Mouse (Mus musculus): ENCODE results near the gene Nt5dc1. TPM values are rescaled to one million over a fixed set of nuclear protein-coding genes. Genes with fewer than 3 reads are reported as not detected.
"Not testable (repeated sequence)": the region's sequence is repeated elsewhere in the genome, so short reads cannot be mapped to it uniquely, and the experiment has no call there.

Gene Nt5dc1
- 4.0 TPM for polyA plus RNA-seq (2012; fragmentation: generic; extraction: Trizol)

- Histone ChIP-seq H3K4me3 (peak within 1 kb of the TSS; percentile 59), H3K4me2 (ENCODE audit: low read depth) (peak within 1 kb of the TSS; percentile 96), H3ac (ENCODE audit: control insufficient read depth, insufficient read length) (peak within 1 kb of the TSS; percentile 30), H3K27me3 (ENCODE audit: control insufficient read depth, insufficient read depth, insufficient read length) (no peaks in the 10 kb centered on the region), H3K36me3 (ENCODE audit: control insufficient read depth, insufficient read depth) (no peaks in the 10 kb centered on the region), H3K79me2 (ENCODE audit: control insufficient read depth, insufficient read depth) (peaks cover 16% of the 10 kb centered on the region)
- TF ChIP-seq E2F4 (IDR thresholded peaks at IDR 0.05; ENCODE audit: insufficient read depth), result no peak
- peak; percentile 90 for TF ChIP-seq POLR2AphosphoS2 (IDR thresholded peaks at IDR 0.05; ENCODE audit: insufficient read length, low read depth)
- peak; percentile 99 for TF ChIP-seq POLR2A (IDR thresholded peaks at IDR 0.05; ENCODE audit: insufficient read length, low read depth)
Observed at GRCm38 (mm10) chr10:34418204-34418756, at the start of gene Nt5dc1. Gene Nt5dc1 (minus strand): TSS chr10:34418552.

- H3K79me2 ChIP-seq (ENCODE audit: control insufficient read depth, insufficient read depth), result no peaks in the 10 kb centered on the region
- no peaks in the 10 kb centered on the region for H3K27me3 ChIP-seq (ENCODE audit: control insufficient read depth, insufficient read depth, insufficient read length)
- H3K36me3 ChIP-seq (ENCODE audit: control insufficient read depth, insufficient read depth), result no peaks in the 10 kb centered on the region
- no peak overlapping the region for H3ac ChIP-seq (ENCODE audit: control insufficient read depth, insufficient read length)
- no peak overlapping the region for H3K4me2 ChIP-seq (ENCODE audit: low read depth)
- TF ChIP-seq SRF (IDR thresholded peaks at IDR 0.05; ENCODE audit: control insufficient read depth, insufficient read length, low read depth), result no peak
- peak; percentile 85 for TF ChIP-seq CEBPB (IDR thresholded peaks at IDR 0.05; ENCODE audit: insufficient read depth, poor library complexity, severe bottlenecking)
- peak in 1 of 3 experiments; percentile 54 for TF ChIP-seq MYOD1 (IDR thresholded peaks at IDR 0.05; ENCODE audit: control insufficient read depth in 1 of 3, insufficient read length in 2 of 3, low read depth in 2 of 3)
- peak; percentile 3 for TF ChIP-seq TCF12 (IDR thresholded peaks at IDR 0.05; ENCODE audit: insufficient read depth, poor library complexity, severe bottlenecking)
- TF ChIP-seq MAX (IDR thresholded peaks at IDR 0.05; ENCODE audit: low read depth), result no peak
- TF ChIP-seq TCF3 (IDR thresholded peaks at IDR 0.05; ENCODE audit: insufficient read length, low read depth), result no peak
- no peak overlapping the region for H3K4me3 ChIP-seq
Observed at GRCm38 (mm10) chr10:34464321-34464720, 46.0 kb upstream of the Nt5dc1 start.

- no peak for TF ChIP-seq POLR2AphosphoS2 (IDR thresholded peaks at IDR 0.05; ENCODE audit: insufficient read length, low read depth)
- TF ChIP-seq MYOD1 (IDR thresholded peaks at IDR 0.05; ENCODE audit: control insufficient read depth in 1 of 3, insufficient read length in 2 of 3, low read depth in 2 of 3), result no peak
- TF ChIP-seq TCF12 (IDR thresholded peaks at IDR 0.05; ENCODE audit: insufficient read depth, poor library complexity, severe bottlenecking), result no peak
- no peak for TF ChIP-seq SRF (IDR thresholded peaks at IDR 0.05; ENCODE audit: control insufficient read depth, insufficient read length, low read depth)
- no peak for TF ChIP-seq E2F4 (IDR thresholded peaks at IDR 0.05; ENCODE audit: insufficient read depth)
- TF ChIP-seq MAX (IDR thresholded peaks at IDR 0.05; ENCODE audit: low read depth), result no peak
- no peak for TF ChIP-seq REST (IDR thresholded peaks at IDR 0.05; ENCODE audit: insufficient read depth, insufficient read length)
- TF ChIP-seq MYOG (IDR thresholded peaks at IDR 0.05; ENCODE audit: control insufficient read depth in 1 of 3, insufficient read depth in 1 of 3, insufficient read length in 2 of 3, low read depth in 2 of 3), result no peak
- TF ChIP-seq CEBPB (IDR thresholded peaks at IDR 0.05; ENCODE audit: insufficient read depth, poor library complexity, severe bottlenecking), result no peak
- no peak for TF ChIP-seq USF1 (IDR thresholded peaks at IDR 0.05; ENCODE audit: low read depth)
- TF ChIP-seq POLR2A (IDR thresholded peaks at IDR 0.05; ENCODE audit: insufficient read length, low read depth), result no peak
- TF ChIP-seq TCF3 (IDR thresholded peaks at IDR 0.05; ENCODE audit: insufficient read length, low read depth), result no peak
- H3ac ChIP-seq (ENCODE audit: control insufficient read depth, insufficient read length), result no peak overlapping the region
Observed at GRCm38 (mm10) chr10:34461451-34461850, 43.1 kb upstream of the Nt5dc1 start.

GRCm38 (mm10) chr10:34449469-34449868 lies 31.1 kb upstream of the Nt5dc1 start:
- H3ac ChIP-seq (ENCODE audit: control insufficient read depth, insufficient read length), result no peak overlapping the region
- no peak overlapping the region for H3K4me3 ChIP-seq
- no peaks in the 10 kb centered on the region for H3K36me3 ChIP-seq (ENCODE audit: control insufficient read depth, insufficient read depth)
- no peak overlapping the region for H3K4me2 ChIP-seq (ENCODE audit: low read depth)
- no peaks in the 10 kb centered on the region for H3K79me2 ChIP-seq (ENCODE audit: control insufficient read depth, insufficient read depth)
- TF ChIP-seq CEBPB (IDR thresholded peaks at IDR 0.05; ENCODE audit: insufficient read depth, poor library complexity, severe bottlenecking) (no peak), POLR2AphosphoS2 (IDR thresholded peaks at IDR 0.05; ENCODE audit: insufficient read length, low read depth) (no peak), MYOG (IDR thresholded peaks at IDR 0.05; ENCODE audit: control insufficient read depth in 1 of 3, insufficient read depth in 1 of 3, insufficient read length in 2 of 3, low read depth in 2 of 3) (no peak), E2F4 (IDR thresholded peaks at IDR 0.05; ENCODE audit: insufficient read depth) (no peak), REST (IDR thresholded peaks at IDR 0.05; ENCODE audit: insufficient read depth, insufficient read length) (no peak), USF1 (IDR thresholded peaks at IDR 0.05; ENCODE audit: low read depth) (no peak), MYOD1 (IDR thresholded peaks at IDR 0.05; ENCODE audit: control insufficient read depth in 1 of 3, insufficient read length in 2 of 3, low read depth in 2 of 3) (no peak)
- no peaks in the 10 kb centered on the region for H3K27me3 ChIP-seq (ENCODE audit: control insufficient read depth, insufficient read depth, insufficient read length)

More at GRCm38 (mm10) chr10:34461451-34461850, 43.1 kb upstream of the Nt5dc1 start:
- H3K4me3 ChIP-seq, result no peak overlapping the region
- no peaks in the 10 kb centered on the region for H3K27me3 ChIP-seq (ENCODE audit: control insufficient read depth, insufficient read depth, insufficient read length)
- no peak overlapping the region for H3K4me2 ChIP-seq (ENCODE audit: low read depth)
- no peaks in the 10 kb centered on the region for H3K36me3 ChIP-seq (ENCODE audit: control insufficient read depth, insufficient read depth)
- H3K79me2 ChIP-seq (ENCODE audit: control insufficient read depth, insufficient read depth), result no peaks in the 10 kb centered on the region

GRCm38 (mm10) chr10:34434191-34434590 lies 15.8 kb upstream of the Nt5dc1 start:
- not testable (repeated sequence) for H3K27me3 ChIP-seq (ENCODE audit: control insufficient read depth, insufficient read depth, insufficient read length); H3K4me3 ChIP-seq; H3K79me2 ChIP-seq (ENCODE audit: control insufficient read depth, insufficient read depth); H3K36me3 ChIP-seq (ENCODE audit: control insufficient read depth, insufficient read depth); H3ac ChIP-seq (ENCODE audit: control insufficient read depth, insufficient read length); H3K4me2 ChIP-seq (ENCODE audit: low read depth)
